In the genomic region with DNA sequence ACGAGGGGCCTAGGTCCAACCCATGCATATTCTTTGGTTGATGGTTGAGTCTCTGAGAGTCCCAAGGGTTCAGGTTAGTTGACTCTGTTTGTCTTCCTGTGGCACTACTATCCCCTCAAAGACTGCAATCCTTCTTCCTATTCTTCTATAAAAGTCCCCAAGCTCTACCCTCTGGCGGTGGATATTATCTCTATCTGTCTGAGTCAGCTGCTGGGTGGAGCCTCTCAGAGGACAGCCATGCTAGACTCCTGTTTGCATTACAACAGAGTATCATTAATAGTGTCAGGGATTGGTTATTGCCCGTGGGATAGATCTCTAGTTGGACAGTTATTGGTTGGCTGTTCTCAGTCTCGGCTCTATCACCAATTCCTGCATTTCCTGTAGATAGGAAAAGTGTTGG, we compare ENCODE assay signal across 18 mouse cellular contexts. TPM values are rescaled to one million over a fixed set of nuclear protein-coding genes. Genes with fewer than 3 reads are reported as not detected.
"Had no signal": no experiment of that assay in that cellular context is flagged by ENCODE, and none has a peak within 500 bp of the region (broad histone marks: within the 10 kb centered on the region; RNA-seq: fewer than 3 reads in every experiment).

No protein-coding gene starts in this region.

- H3K9me3 ChIP-seq: kidney, embryonic 15.5 days; limb, embryonic 12.5 days; lung, embryonic 15.5 days; midbrain, embryonic 10.5 days; neural tube, embryonic 12.5 days had no signal

- DNase-seq: kidney, adult 2 months; kidney, postnatal 36 days; layer of hippocampus, adult 9-11 months; lung, postnatal 14 days; midbrain, embryonic 14.5 days; right cerebral cortex, postnatal 4 days; spleen, adult 18-20 months; thymus, adult 18-20 months; thymus, postnatal 25 days had no signal

- H3K4me1 ChIP-seq: kidney, embryonic 15.5 days; limb, embryonic 12.5 days; lung, embryonic 15.5 days; midbrain, embryonic 10.5 days; neural tube, embryonic 12.5 days had no signal

- H3K4me3 ChIP-seq: kidney, embryonic 15.5 days; limb, embryonic 12.5 days; lung, embryonic 15.5 days; midbrain, embryonic 10.5 days; myocyte; neural tube, embryonic 12.5 days had no signal

- H3K36me3 ChIP-seq: kidney, embryonic 15.5 days; limb, embryonic 12.5 days; lung, embryonic 15.5 days; midbrain, embryonic 10.5 days; neural tube, embryonic 12.5 days had no signal

- H3K4me2 ChIP-seq: kidney, embryonic 15.5 days; limb, embryonic 12.5 days; lung, embryonic 15.5 days; neural tube, embryonic 12.5 days had no signal

- H3K27ac ChIP-seq: kidney, embryonic 15.5 days; limb, embryonic 12.5 days; lung, embryonic 15.5 days; midbrain, embryonic 10.5 days; neural tube, embryonic 12.5 days had no signal

- H3K9ac ChIP-seq: kidney, embryonic 15.5 days; limb, embryonic 12.5 days; lung, embryonic 15.5 days; neural tube, embryonic 12.5 days had no signal

- H3K27me3 ChIP-seq: kidney, embryonic 15.5 days; limb, embryonic 12.5 days; lung, embryonic 15.5 days; neural tube, embryonic 12.5 days had no signal

- ATAC-seq: intestine, embryonic 16.5 days had no signal

RNA-seq across cellular contexts. Expression of a gene that starts 14.3 kb away (rescaled TPM):
- total RNA-seq: layer of hippocampus, adult 18-20 months; left cerebral cortex, postnatal 36 days had no signal
- polyA plus RNA-seq: kidney, embryonic 15.5 days; limb, embryonic 12.5 days; neural tube, embryonic 12.5 days had no signal
